Mouse (Mus musculus) bone marrow, adult 2 months (tissue): ENCODE data around the gene Bcl7a.

ENCODE experiments used
- CTCF ChIP-seq: fragments of 200-500 bp; IDR thresholded peaks from 2 replicates; pipeline ENCODE4 v1.5.1; 2011; ENCODE audit warnings: low read length, control low read depth; ENCODE audit not compliant: control insufficient read depth, insufficient read depth
- POLR2A ChIP-seq: fragments of 200-500 bp; IDR thresholded peaks from 2 replicates; pipeline ENCODE4 v1.6.1; 2011; ENCODE audit warnings: low read depth, mild to moderate bottlenecking, control low read depth, low read length, borderline replicate concordance; ENCODE audit not compliant: control insufficient read depth

DNA sequence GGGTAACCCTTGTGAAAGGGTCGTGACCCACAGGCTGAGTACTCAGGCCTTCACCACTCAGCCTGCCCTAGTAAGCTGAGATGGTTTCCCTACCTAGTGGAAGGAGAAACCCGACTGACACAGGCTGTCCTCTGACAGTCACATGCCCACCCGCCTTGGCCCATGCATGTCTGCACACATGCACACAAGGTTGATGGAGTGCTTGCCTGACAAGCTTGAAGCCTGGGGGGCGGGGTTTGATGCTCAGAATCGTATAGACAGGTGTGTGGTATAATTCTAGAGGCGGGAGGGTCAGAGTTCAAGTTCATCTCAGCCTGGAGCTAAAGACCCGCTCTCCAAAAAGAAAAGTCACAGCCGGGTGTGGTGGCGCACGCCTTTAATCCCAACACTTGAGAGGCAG is 31.6 kb downstream of the Bcl7a start:
- TF ChIP-seq POLR2A, result no peak
- no peak for TF ChIP-seq CTCF
